Mouse (Mus musculus) central nervous system, embryonic 11.5 days (tissue): Measurements from ENCODE around the gene Commd8. TPM values are rescaled to one million over a fixed set of nuclear protein-coding genes. Genes with fewer than 3 reads are reported as not detected.

Experiments
- polyA plus RNA-seq: library from polyadenylated mRNA; depleted of rRNA; stranded (reverse); fragments of >200 nt; gene quantifications from 2 replicates; pipeline ENCODE4 v1.2.3, GENCODE M21; 2012; rRNA removed

The Commd8 gene
- 76.5 and 117 TPM in 2 replicates for polyA plus RNA-seq

GRCm38 (mm10) chr5:72167594-72168284, at the start of gene Commd8:
TSS of gene Commd8 (minus strand) at chr5:72168189.

